Mouse (Mus musculus) erythroid progenitor cell, adult 5-6 weeks (primary cell): ENCODE results near the gene Fkbp14. TPM values are rescaled to one million over a fixed set of nuclear protein-coding genes. Genes with fewer than 3 reads are reported as not detected.

ENCODE experiments used
- ATAC-seq: replicated peaks from 2 replicates; pipeline ENCODE4 v1.8.0; 2016; ENCODE audit warnings: moderate number of reproducible peaks, mild to moderate bottlenecking, moderate TSS enrichment, inconsistent platforms; ENCODE audit not compliant: poor library complexity, low FRiP score, severe bottlenecking
- total RNA-seq, 2 experiments: library from RNA; stranded (forward) in 1 of 2; stranded (reverse) in 1 of 2; fragments of 150-400 nt in 1 of 2; fragments of 186-747, 209-891 nt in 1 of 2; gene quantifications; 2 replicates each; pipeline versions ENCODE4 v1.2.3 to v1.2.4; 2015 to 2017; ENCODE audit warnings: low replicate concordance in 2 of 2

The Fkbp14 gene
- total RNA-seq, 2 experiments from 2014 or later, result 3.4 TPM; not detected in 1

DNA sequence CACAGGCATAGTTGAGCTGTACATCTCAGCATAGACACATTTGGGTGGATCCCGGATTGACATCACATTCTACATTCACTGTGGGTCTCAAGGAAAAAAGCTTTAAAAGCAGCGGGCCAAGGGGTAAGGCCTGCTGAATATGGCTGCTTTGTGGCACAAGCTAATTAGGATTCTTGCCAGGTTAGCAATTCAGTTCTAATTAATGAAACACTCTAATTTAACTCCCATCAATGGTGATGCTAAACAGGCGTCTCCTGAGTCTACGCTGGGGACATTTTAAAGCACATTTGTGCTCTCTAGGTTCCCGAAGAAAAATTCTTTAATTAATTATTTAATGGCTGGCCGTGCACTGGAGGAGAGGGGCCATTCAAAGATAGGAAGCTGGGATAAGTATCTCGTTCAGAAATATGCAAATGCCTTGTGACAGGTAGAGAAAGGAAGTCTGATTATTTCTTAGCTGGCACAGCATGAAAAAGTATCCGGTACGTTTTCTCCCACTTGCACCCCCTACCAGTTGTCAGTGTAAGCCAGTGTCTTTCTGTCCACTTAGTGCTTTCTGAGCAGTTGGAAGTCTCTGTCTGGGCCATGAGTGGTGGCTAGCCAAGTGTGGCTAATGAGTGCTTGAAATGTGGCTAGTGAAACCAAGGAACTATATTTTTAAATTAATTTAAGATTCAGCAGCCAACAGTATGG is 44.2 kb downstream of the Fkbp14 start:
- no peak for ATAC-seq

DNA sequence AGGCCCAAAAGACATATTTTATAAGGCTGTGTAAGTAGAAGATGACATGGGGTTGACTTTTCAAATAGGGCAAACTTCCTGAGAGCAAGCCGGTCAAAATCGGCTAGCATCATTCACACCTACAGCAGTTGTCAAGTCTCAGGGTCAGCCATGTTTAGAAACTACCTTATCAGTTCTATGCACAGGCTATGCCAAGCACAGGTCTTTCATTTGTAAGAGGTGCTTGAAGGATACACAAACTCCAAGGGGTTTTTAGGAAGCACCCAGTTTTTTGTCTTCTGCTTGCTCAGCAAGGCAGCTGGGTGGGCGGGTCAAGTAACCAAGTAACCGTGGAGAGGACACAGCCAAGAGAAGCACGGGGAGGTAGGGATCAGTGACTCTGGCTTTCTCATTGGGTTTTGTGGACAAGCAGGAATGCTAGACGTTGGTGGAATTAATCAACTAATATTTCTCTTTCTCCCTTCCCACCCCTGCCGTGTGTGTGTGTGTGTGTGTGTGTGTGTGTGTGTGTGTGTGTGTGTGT is 46.2 kb downstream of the Fkbp14 start:
- ATAC-seq, result no peak

DNA sequence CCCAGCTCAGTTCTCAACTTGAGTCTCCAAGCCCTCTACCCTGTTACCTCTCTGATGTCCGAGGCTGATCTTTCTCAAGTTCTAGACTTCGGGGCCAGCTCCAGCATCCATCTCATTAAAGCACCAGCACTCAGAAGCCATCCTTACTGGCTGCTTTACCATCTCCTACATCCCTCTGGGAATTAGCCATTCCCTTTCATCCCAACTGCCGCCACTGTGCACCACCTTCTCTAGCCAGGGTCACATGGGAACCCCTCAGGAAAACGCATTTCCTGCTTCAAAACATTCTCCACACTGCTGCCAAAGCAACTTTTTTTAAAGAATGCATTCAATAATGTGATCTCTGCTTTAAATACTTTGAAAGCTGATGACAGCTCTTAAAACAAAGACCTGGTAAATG is 47.8 kb downstream of the Fkbp14 start:
- ATAC-seq, result no peak

DNA sequence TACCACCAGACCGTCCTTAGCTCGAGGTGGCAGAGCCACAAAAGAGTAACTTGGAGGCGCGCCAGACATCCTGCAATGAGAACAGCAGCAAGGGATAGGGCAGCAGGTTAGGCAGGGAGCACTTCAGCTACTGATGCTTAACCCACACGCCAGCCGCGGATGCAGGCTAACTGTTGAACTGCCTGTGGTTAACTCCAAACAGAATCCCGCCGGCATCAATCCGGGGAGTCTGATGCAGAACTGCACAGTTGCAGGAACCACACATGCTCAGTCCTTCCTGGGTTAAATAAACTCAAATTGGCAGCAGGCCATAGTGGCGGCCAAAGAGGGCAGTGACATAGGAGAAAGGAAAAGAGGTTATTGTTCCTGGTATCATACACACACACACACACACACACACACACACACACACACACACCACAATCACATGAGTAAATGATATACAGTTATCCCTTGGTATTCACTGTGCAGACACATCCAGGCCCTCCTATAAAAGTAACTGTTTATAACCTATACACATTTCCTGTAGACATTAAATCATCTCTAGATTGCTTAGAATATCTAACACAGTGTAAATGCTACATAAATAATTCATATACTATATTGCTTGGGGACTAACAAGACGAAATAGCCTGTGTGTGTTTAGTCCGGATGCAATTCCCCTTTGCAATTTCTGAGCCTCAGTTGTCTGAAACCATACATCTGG is 48.6 kb downstream of the Fkbp14 start:
- ATAC-seq, result no peak

DNA sequence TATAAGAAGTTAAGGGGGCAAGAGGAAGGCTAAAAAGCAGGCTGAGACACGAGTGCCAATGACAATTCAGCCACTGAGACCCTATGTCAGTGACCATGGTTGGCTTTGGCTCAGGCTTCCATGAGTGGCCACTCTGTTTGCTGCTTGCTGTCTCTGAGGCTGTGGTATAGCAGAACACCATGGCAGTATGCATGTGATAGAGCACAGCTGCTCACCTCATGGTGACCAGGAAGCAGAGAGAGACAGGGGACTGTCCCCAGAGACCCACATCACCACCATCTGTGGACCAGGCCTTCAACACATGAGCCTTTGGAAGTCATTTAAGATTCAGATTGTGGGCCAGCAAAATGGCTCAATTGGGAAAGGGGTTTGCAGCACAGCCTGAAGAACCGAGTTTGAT is 53.5 kb downstream of the Fkbp14 start:
- no peak for ATAC-seq

DNA sequence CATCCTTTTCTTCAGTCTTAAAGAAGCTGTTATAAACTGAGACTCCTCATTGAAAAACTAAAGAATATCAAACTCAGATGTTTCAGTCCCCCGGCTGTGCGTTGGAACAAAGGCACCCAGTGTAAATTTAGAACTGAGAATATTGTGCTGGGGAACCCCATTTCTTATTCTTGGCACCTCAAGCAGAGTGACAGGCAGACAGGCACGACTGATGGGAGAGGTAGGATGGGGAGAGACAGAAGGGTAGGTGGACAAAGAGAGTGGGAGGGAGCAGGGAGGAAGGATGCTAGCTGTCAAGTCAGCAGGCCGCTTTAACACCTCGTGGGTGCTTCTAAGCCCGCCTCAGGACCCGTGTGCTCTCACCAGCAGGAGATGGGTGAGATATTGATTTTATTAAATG is 54.3 kb downstream of the Fkbp14 start:
- no peak for ATAC-seq

DNA sequence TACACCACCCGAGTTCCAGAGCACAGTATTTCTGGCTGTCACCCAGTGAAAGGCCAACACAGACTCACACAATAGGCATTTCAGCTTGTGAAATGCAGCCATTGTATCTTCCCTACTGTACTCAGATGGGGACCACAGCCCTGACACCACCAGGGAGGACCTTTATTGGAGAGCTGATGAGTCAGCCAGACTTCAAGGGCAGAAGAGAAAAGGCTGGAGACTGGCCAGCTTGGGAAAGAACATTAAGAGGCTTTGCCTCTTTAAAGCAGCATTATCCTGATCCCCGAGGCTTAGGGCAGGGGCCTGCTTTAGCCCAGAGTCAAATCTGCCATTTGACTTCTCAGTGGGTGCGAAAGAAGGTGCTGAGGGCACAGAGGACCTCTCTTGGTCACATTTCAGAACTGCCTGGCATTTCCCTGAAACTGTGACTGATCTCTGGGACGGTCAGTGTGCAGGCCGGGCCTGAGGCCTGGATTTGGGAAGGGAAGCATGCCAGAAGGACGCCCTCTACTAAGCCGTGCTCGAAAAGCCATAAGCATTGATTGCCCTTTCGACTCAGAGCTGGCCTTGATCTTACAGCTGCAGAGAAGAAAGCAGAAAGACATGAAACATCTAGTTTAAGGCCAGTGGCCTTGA is 56.7 kb downstream of the Fkbp14 start:
- ATAC-seq, result no peak

DNA sequence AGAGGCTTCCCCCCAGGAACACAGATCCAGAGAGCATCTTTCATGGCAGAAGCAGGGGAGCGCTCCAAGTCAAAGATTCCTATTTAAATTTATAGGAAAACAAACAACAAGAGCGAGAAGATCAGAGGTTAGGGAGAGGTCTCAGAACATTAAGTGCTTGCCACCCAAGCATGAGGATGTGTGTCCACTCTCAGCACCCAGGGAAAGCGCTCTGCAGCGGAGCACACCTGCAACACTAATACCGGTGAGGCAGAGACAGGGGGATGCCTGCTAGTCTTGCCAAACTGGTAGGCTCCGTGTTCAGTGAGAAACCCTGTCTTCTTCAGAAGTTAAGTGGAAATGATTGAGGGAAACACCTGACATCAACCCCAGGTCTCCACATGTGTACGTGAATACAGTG is 57.7 kb downstream of the Fkbp14 start:
- ATAC-seq, result no peak

DNA sequence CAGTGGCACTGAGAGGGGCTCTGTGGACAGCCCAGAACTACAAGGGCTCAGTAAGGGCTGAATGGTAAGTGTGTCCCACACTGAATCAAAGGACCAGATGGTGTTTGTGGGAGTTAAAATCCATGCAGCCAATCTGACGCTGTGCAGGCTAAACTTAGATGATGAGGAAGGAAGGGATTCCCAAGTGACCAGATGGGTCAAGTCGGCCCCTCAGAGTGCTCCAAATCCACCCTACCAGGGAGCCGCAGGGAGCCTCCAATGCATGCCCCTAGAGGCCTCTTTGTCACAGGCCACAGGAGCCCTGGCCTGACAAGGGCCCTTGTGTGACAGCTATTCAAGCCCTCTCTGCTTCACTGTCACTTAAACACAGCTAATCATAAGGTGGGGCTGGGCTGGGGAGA is 58.3 kb downstream of the Fkbp14 start:
- ATAC-seq, result no peak

DNA sequence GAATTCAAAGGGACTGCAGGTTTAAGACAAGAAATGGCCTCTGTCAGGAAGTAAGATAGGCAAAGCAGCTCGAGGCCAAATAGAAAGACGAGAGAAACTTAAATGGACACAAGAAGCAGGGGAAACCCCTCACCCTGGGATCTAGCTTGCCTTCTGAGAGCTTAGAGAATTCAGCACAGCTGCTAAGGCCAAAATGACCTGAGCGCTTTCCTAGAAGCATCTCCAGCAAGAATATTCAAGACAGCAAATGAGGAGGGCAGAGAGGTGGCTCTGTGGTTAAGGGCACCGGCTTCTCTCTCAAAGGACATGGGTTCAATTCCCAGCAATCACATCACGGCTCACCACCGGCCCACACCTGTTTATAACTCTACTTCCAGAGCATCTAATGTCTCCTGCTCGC is 60.1 kb downstream of the Fkbp14 start:
- ATAC-seq, result no peak

DNA sequence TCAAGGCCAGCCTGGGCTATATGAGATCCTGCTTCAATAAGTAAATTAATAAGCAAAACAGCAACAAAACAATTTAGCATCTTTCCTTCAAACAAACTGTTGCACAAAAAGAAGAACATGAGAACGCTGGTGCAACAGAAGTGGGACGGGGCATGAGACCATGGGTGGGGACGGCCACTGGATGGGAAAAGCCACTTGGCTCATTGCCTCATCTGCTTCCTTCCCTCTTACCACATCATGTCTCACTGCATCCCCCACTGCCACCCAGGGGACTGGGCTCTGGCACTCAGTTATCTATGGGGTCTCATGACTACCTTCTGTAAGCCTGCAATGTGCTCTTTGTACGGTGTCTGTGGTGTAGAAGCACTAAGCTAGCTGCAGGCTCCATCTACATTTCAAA is 61.6 kb downstream of the Fkbp14 start:
- ATAC-seq, result no peak

DNA sequence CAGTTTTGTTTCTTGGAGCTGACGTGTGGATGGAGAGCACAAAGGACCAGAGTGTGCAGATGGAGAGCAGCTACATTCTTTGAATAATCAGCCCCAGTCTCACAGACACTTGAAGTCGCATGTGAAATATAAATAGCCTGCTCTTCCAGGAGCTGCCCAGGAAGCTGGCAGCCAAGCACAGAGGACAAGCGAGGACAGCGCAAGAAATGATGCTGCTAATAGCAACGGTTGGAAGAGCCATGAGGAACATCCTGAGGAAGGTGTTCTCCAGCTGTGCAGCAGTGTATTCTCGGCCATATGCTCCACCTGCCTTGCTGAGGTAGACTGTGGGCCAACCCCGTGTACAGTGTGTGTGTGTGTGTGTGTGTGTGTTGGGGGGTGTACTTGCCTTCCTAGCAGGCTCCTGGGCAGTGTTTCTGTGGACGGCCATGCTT is 66.0 kb downstream of the Fkbp14 start:
- no peak for ATAC-seq

DNA sequence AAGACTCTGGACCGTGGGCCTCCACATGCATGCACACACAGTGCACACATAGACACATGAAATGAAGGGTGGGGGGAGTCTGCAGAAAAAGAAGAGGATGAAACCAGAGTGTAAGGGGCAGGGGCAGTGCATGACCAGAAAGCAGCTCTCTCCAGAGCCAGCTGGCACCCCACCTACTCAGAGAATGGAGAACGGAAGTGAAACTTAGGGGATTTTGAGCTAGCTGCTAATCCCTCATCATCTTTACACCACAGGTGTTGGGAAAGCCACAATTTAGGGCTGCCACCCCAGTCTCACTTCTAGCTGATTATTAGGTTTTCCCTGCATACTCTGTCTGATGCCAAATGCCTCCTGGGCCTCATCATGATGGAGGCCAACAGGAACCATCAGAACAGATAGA is 66.9 kb downstream of the Fkbp14 start:
- ATAC-seq, result no peak

DNA sequence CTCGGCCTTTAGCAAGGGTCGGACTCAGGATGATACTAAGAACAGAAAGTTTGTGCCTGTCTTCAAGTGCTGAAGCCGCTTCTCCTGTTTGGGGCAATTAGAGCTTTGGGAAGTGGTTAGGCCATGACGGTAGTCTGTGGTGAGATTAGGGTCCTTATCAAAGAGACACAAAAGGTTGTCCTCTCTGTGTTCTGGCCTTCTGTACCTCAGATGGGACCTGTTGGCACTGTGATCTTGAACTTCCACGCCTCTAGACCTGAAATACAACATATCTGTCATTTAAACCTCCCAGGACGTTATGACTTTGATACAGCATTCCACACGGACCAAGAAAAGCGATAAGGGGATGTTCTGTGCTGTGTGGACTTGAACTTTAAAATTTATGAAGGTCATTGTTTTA is 68.4 kb downstream of the Fkbp14 start:
- ATAC-seq, result no peak

Other genes with a start within 250 kb of the Fkbp14 start
- not detected in 2 replicates for gene Wipf3, start 167.7 kb downstream of the Fkbp14 start, total RNA-seq (2015; ENCODE audit: low replicate concordance)
- not detected in 2 replicates for gene Wipf3, start 167.7 kb downstream of the Fkbp14 start, total RNA-seq (2017; ENCODE audit: low replicate concordance)
- gene Scrn1, start 30.8 kb downstream of the Fkbp14 start, total RNA-seq (2015; ENCODE audit: low replicate concordance), result not detected in 2 replicates
- gene Scrn1, start 30.8 kb downstream of the Fkbp14 start, total RNA-seq (2017; ENCODE audit: low replicate concordance), result not detected in 2 replicates
- 1.4 and 1.7 TPM in 2 replicates for gene Plekha8, start 2.2 kb downstream of the Fkbp14 start, total RNA-seq (2015; ENCODE audit: low replicate concordance)
- gene Plekha8, start 2.2 kb downstream of the Fkbp14 start, total RNA-seq (2017; ENCODE audit: low replicate concordance), result 0.90 and 1.1 TPM in 2 replicates
- gene Mturn, start 84.3 kb upstream of the Fkbp14 start, total RNA-seq (2015; ENCODE audit: low replicate concordance), result 13.7 and 23.1 TPM in 2 replicates
- gene Mturn, start 84.3 kb upstream of the Fkbp14 start, total RNA-seq (2017; ENCODE audit: low replicate concordance), result 20.4 and 29.0 TPM in 2 replicates
- gene Znrf2, start 219.6 kb upstream of the Fkbp14 start, total RNA-seq (2015; ENCODE audit: low replicate concordance), result 12.6 and 15.9 TPM in 2 replicates
- 5.9 and 9.5 TPM in 2 replicates for gene Znrf2, start 219.6 kb upstream of the Fkbp14 start, total RNA-seq (2017; ENCODE audit: low replicate concordance)